Mouse (Mus musculus): ENCODE data around the gene Tubb5. TPM values are rescaled to one million over a fixed set of nuclear protein-coding genes. Genes with fewer than 3 reads are reported as not detected.
A peak's percentile ranks its signal among the peaks of the same experiment; 100 is the strongest.

The Tubb5 gene
- polyA plus RNA-seq, 1 experiment, result 447 TPM

- Histone ChIP-seq H3K4me3 (replicated peaks; ENCODE audit: control insufficient read depth, low read depth, low read length) (peak within 1 kb of the TSS; percentile 74), H3K4me1 (ENCODE audit: control insufficient read depth, insufficient read depth, low read length) (peaks cover 2% of the 10 kb centered on the region), H3K27ac (ENCODE audit: control insufficient read depth, insufficient read depth, low read depth, low read length, poor library complexity) (peak within 1 kb of the TSS; percentile 80)
- TF ChIP-seq CTCF (IDR thresholded peaks at IDR 0.05; ENCODE audit: control insufficient read depth, insufficient read depth, low read length), result no peak
- TF ChIP-seq POLR2A (IDR thresholded peaks at IDR 0.05; ENCODE audit: borderline replicate concordance, control insufficient read depth, low read depth, low read length), result peak; percentile 77
- under 1% methylated on average over 62 of the region's 62 CpGs for WGBS
Measured at GRCm38 (mm10) chr17:35821439-35822430, 16.4 kb downstream of the Tubb5 start, which contains the start of gene Ier3. Gene Ier3 (plus strand): TSS chr17:35821684.

GRCm38 (mm10) chr17:35820111-35820510 is 18.0 kb downstream of the Tubb5 start:
- Histone ChIP-seq H3K4me1 (ENCODE audit: control insufficient read depth, insufficient read depth, low read length) (peaks cover 2% of the 10 kb centered on the region), H3K27ac (ENCODE audit: control insufficient read depth, insufficient read depth, low read depth, low read length, poor library complexity) (no peak overlapping the region)

GRCm38 (mm10) chr17:35817226-35817625 is 20.9 kb downstream of the Tubb5 start:
- H3K4me1 ChIP-seq (ENCODE audit: control insufficient read depth, insufficient read depth, low read length), result peaks cover 4% of the 10 kb centered on the region
- no peak overlapping the region for H3K4me3 ChIP-seq (replicated peaks; ENCODE audit: control insufficient read depth, low read depth, low read length)
- H3K27ac ChIP-seq (ENCODE audit: control insufficient read depth, insufficient read depth, low read depth, low read length, poor library complexity), result no peak overlapping the region
- TF ChIP-seq CTCF (IDR thresholded peaks at IDR 0.05; ENCODE audit: control insufficient read depth, insufficient read depth, low read length) (no peak), POLR2A (IDR thresholded peaks at IDR 0.05; ENCODE audit: borderline replicate concordance, control insufficient read depth, low read depth, low read length) (no peak)
- WGBS, result 94% methylated on average over 10 of the region's 10 CpGs

More at GRCm38 (mm10) chr17:35820111-35820510, 18.0 kb downstream of the Tubb5 start:
- no peak overlapping the region for H3K4me3 ChIP-seq (replicated peaks; ENCODE audit: control insufficient read depth, low read depth, low read length)
- 62% methylated on average over 5 of the region's 5 CpGs for WGBS
- TF ChIP-seq POLR2A (IDR thresholded peaks at IDR 0.05; ENCODE audit: borderline replicate concordance, control insufficient read depth, low read depth, low read length), result no peak
- TF ChIP-seq CTCF (IDR thresholded peaks at IDR 0.05; ENCODE audit: control insufficient read depth, insufficient read depth, low read length), result no peak

GRCm38 (mm10) chr17:35816686-35817085 is 21.4 kb downstream of the Tubb5 start:
- no peak overlapping the region for H3K4me3 ChIP-seq (replicated peaks; ENCODE audit: control insufficient read depth, low read depth, low read length)
- H3K4me1 ChIP-seq (ENCODE audit: control insufficient read depth, insufficient read depth, low read length), result peaks cover 4% of the 10 kb centered on the region
- WGBS, result 58% methylated on average over 14 of the region's 14 CpGs
- TF ChIP-seq POLR2A (IDR thresholded peaks at IDR 0.05; ENCODE audit: borderline replicate concordance, control insufficient read depth, low read depth, low read length), result no peak
- no peak for TF ChIP-seq CTCF (IDR thresholded peaks at IDR 0.05; ENCODE audit: control insufficient read depth, insufficient read depth, low read length)
- H3K27ac ChIP-seq (ENCODE audit: control insufficient read depth, insufficient read depth, low read depth, low read length, poor library complexity), result no peak overlapping the region

DNA sequence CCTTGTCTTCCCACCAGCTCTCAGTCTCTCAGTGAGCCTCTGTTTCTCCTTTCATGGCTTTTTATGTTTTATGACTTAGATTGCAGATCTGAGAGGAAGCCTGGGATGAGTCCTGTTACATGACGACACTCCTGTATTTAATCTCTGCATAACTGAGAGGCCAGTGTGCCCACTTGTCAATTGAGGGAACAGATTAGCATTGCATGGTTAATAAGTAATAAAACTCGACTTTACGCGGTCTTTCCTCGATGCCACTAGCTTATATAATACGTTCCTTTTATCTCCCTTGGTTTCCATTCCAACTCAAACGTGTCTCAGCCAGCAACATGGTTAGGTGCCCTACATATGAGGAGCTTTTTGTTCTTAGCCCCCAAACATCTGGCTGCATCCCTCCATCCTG is 22.3 kb downstream of the Tubb5 start:
- TF ChIP-seq POLR2A (IDR thresholded peaks at IDR 0.05; ENCODE audit: borderline replicate concordance, control insufficient read depth, low read depth, low read length) (no peak), CTCF (IDR thresholded peaks at IDR 0.05; ENCODE audit: control insufficient read depth, insufficient read depth, low read length) (no peak)
- WGBS, result 75% methylated on average over 7 of the region's 7 CpGs
- Histone ChIP-seq H3K4me3 (replicated peaks; ENCODE audit: control insufficient read depth, low read depth, low read length) (no peak overlapping the region), H3K4me1 (ENCODE audit: control insufficient read depth, insufficient read depth, low read length) (peaks cover 4% of the 10 kb centered on the region), H3K27ac (ENCODE audit: control insufficient read depth, insufficient read depth, low read depth, low read length, poor library complexity) (no peak overlapping the region)

DNA sequence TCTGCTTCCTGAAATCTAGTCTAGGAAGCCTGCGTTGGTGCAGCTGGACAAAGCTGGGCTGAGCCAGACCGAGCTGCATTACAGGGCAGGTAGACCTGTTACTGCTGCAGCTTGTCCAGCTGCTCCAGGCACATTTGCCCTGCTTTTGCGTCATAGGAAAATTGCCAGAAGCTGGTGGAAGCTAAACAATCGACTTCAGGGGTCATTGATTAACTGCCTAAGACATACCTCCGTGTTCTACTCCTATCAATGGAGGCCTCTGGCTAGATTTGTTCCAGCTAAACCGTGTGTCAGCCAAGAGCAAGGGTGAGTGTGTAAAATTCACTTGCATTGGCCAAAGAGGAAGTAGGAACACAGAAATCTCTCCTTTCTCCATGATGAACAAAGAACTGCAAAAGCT is 23.4 kb downstream of the Tubb5 start:
- Histone ChIP-seq H3K4me1 (ENCODE audit: control insufficient read depth, insufficient read depth, low read length) (peaks cover 3% of the 10 kb centered on the region; the same call in 1 of the 2 replicates), H3K27ac (ENCODE audit: control insufficient read depth, insufficient read depth, low read depth, low read length, poor library complexity) (no peak overlapping the region), H3K4me3 (replicated peaks; ENCODE audit: control insufficient read depth, low read depth, low read length) (no peak overlapping the region)
- 47% methylated on average over 6 of the region's 6 CpGs for WGBS
- no peak for TF ChIP-seq CTCF (IDR thresholded peaks at IDR 0.05; ENCODE audit: control insufficient read depth, insufficient read depth, low read length)
- no peak for TF ChIP-seq POLR2A (IDR thresholded peaks at IDR 0.05; ENCODE audit: borderline replicate concordance, control insufficient read depth, low read depth, low read length)

GRCm38 (mm10) chr17:35813653-35814052 is 24.5 kb downstream of the Tubb5 start:
- 14% methylated on average over 7 of the region's 7 CpGs for WGBS
- Histone ChIP-seq H3K4me1 (ENCODE audit: control insufficient read depth, insufficient read depth, low read length) (peaks cover 3% of the 10 kb centered on the region; the same call in 1 of the 2 replicates), H3K27ac (ENCODE audit: control insufficient read depth, insufficient read depth, low read depth, low read length, poor library complexity) (no peak overlapping the region; the same call in 1 of the 2 replicates), H3K4me3 (replicated peaks; ENCODE audit: control insufficient read depth, low read depth, low read length) (no peak overlapping the region)
- TF ChIP-seq POLR2A (IDR thresholded peaks at IDR 0.05; ENCODE audit: borderline replicate concordance, control insufficient read depth, low read depth, low read length) (no peak), CTCF (IDR thresholded peaks at IDR 0.05; ENCODE audit: control insufficient read depth, insufficient read depth, low read length) (no peak)

GRCm38 (mm10) chr17:35813245-35813647 is 24.9 kb downstream of the Tubb5 start:
- Histone ChIP-seq H3K4me3 (replicated peaks; ENCODE audit: control insufficient read depth, low read depth, low read length) (no peak overlapping the region), H3K27ac (ENCODE audit: control insufficient read depth, insufficient read depth, low read depth, low read length, poor library complexity) (no peak overlapping the region; the same call in 1 of the 2 replicates), H3K4me1 (ENCODE audit: control insufficient read depth, insufficient read depth, low read length) (peaks cover 3% of the 10 kb centered on the region; the same call in 1 of the 2 replicates)
- no peak for TF ChIP-seq POLR2A (IDR thresholded peaks at IDR 0.05; ENCODE audit: borderline replicate concordance, control insufficient read depth, low read depth, low read length)
- no peak for TF ChIP-seq CTCF (IDR thresholded peaks at IDR 0.05; ENCODE audit: control insufficient read depth, insufficient read depth, low read length)
- 4% methylated on average over 7 of the region's 7 CpGs for whole genome bisulfite sequencing
